8 mouse cellular contexts compared by ENCODE assay signal in genomic region chr8:116978631-116979256, GRCm38 (mm10). TPM values are rescaled to one million over a fixed set of nuclear protein-coding genes. Genes with fewer than 3 reads are reported as not detected.
DNase-seq lines count a peak whose midpoint lies in the region; ATAC-seq and TF ChIP-seq lines count a peak whose summit lies in the region.

1700030J22Rik (minus strand) TSS chr8:116978959.

- peak; percentile 47 for TF ChIP-seq CTCF in heart, adult 2 months (IDR thresholded peaks at IDR 0.05)

- H3K9ac ChIP-seq in embryonic facial prominence, embryonic 14.5 days (ENCODE audit: low read depth, low read length), result peak within 1 kb of the TSS; percentile 57
- H3K9ac ChIP-seq in heart, adult 2 months (ENCODE audit: low read depth, low read length), result peak within 1 kb of the TSS; percentile 54
- H3K9ac ChIP-seq in limb, embryonic 13.5 days, result peak within 1 kb of the TSS; percentile 55
- H3K9ac ChIP-seq in midbrain, embryonic 16.5 days (ENCODE audit: low read depth, low read length), result peak within 1 kb of the TSS; percentile 63

- ATAC-seq in embryonic facial prominence, embryonic 14.5 days (ENCODE audit: low read depth), result peak; percentile 98
- ATAC-seq in limb, embryonic 13.5 days (ENCODE audit: low FRiP score, low read depth), result peak; percentile 99
- ATAC-seq in midbrain, embryonic 16.5 days, result peak; percentile 99

- peak within 1 kb of the TSS; percentile 85 for H3K4me3 ChIP-seq in embryonic facial prominence, embryonic 14.5 days (ENCODE audit: low read depth, low read length)
- H3K4me3 ChIP-seq in heart, adult 2 months, result peak within 1 kb of the TSS; percentile 95
- peak within 1 kb of the TSS; percentile 71 for H3K4me3 ChIP-seq in limb, embryonic 13.5 days
- H3K4me3 ChIP-seq in midbrain, embryonic 16.5 days (ENCODE audit: low read depth, low read length), result peak within 1 kb of the TSS; percentile 84

- under 1% methylated on average over 30 of the region's 46 CpGs for WGBS in embryonic facial prominence, embryonic 14.5 days
- WGBS in heart, adult 2 months, result under 1% methylated on average over 46 of the region's 46 CpGs
- WGBS in limb, embryonic 13.5 days, result under 1% methylated on average over 46 of the region's 46 CpGs
- WGBS in midbrain, embryonic 16.5 days, result under 1% methylated on average over 46 of the region's 46 CpGs

- TF ChIP-seq POLR2A in heart, adult 2 months (IDR thresholded peaks at IDR 0.05; ENCODE audit: insufficient read depth, low read depth, low read length), result no peak

- peaks cover 13% of the 10 kb centered on the region for H3K36me3 ChIP-seq in embryonic facial prominence, embryonic 14.5 days (ENCODE audit: control insufficient read depth, insufficient read depth, low read length)
- no peaks in the 10 kb centered on the region for H3K36me3 ChIP-seq in heart, adult 2 months (ENCODE audit: control insufficient read depth, insufficient read depth, low read length)
- peaks cover 18% of the 10 kb centered on the region for H3K36me3 ChIP-seq in limb, embryonic 13.5 days
- 0 out of 2 replicates have a peak, but pooled peaks cover 5% of the 10 kb centered on the region for H3K36me3 ChIP-seq in midbrain, embryonic 16.5 days (ENCODE audit: control insufficient read depth, insufficient read depth, low read length)

- intact Hi-C loops in heart, adult 2 months (cut with DNase I), result loop anchor here (1.0 to 5.0 kb wide), 3 partner anchors 35 to 179 kb away; partner anchors contain the start of genes Atmin, Cenpn, Cmc2 and Gan

- H3K79me2 ChIP-seq in heart, adult 2 months (replicated peaks; ENCODE audit: control insufficient read depth, insufficient read depth, low read length), result no peaks in the 10 kb centered on the region

- TF ChIP-seq EP300 in heart, adult 2 months (IDR thresholded peaks at IDR 0.05; ENCODE audit: insufficient read depth, low read depth, low read length), result no peak

- peak within 1 kb of the TSS; percentile 59; the same call in 1 of the 2 replicates for H3K27ac ChIP-seq in embryonic facial prominence, embryonic 14.5 days (replicated peaks; ENCODE audit: low read depth, low read length)
- H3K27ac ChIP-seq in heart, adult 2 months, result peak within 1 kb of the TSS; percentile 73
- H3K27ac ChIP-seq in limb, embryonic 13.5 days, result no peak within 1 kb of the TSS
- H3K27ac ChIP-seq in midbrain, embryonic 16.5 days (ENCODE audit: low read length), result peak within 1 kb of the TSS; percentile 72

- no peaks in the 10 kb centered on the region for H3K27me3 ChIP-seq in embryonic facial prominence, embryonic 14.5 days (replicated peaks; ENCODE audit: control insufficient read depth, insufficient read depth, low read length)
- H3K27me3 ChIP-seq in heart, adult 2 months (ENCODE audit: control insufficient read depth, insufficient read depth, low read length), result no peaks in the 10 kb centered on the region
- H3K27me3 ChIP-seq in limb, embryonic 13.5 days, result no peaks in the 10 kb centered on the region
- H3K27me3 ChIP-seq in midbrain, embryonic 16.5 days (ENCODE audit: control insufficient read depth, insufficient read depth, low read depth, low read length), result no peaks in the 10 kb centered on the region

- H3K9me3 ChIP-seq in embryonic facial prominence, embryonic 14.5 days (ENCODE audit: control insufficient read depth, low read length), result no peaks in the 10 kb centered on the region
- H3K9me3 ChIP-seq in limb, embryonic 13.5 days, result no peaks in the 10 kb centered on the region
- H3K9me3 ChIP-seq in midbrain, embryonic 16.5 days (replicated peaks; ENCODE audit: control insufficient read depth, low read length, poor library complexity, severe bottlenecking), result no peaks in the 10 kb centered on the region

- H3K4me2 ChIP-seq in embryonic facial prominence, embryonic 14.5 days (ENCODE audit: low read depth, low read length), result peak within 1 kb of the TSS; percentile 92
- peak within 1 kb of the TSS; percentile 77 for H3K4me2 ChIP-seq in limb, embryonic 13.5 days (replicated peaks)
- H3K4me2 ChIP-seq in midbrain, embryonic 16.5 days (ENCODE audit: low read length), result peak within 1 kb of the TSS; percentile 87

- peaks cover 4% of the 10 kb centered on the region; the same call in 1 of the 2 replicates for H3K4me1 ChIP-seq in embryonic facial prominence, embryonic 14.5 days (ENCODE audit: control insufficient read depth, insufficient read depth, low read length)
- H3K4me1 ChIP-seq in heart, adult 2 months (ENCODE audit: control insufficient read depth, insufficient read depth, low read length), result peaks cover 3% of the 10 kb centered on the region; the same call in 1 of the 2 replicates
- H3K4me1 ChIP-seq in limb, embryonic 13.5 days, result peaks cover 17% of the 10 kb centered on the region
- peaks cover 6% of the 10 kb centered on the region for H3K4me1 ChIP-seq in midbrain, embryonic 16.5 days (ENCODE audit: control insufficient read depth, insufficient read depth, low read length)

- DNase-seq in 3T3-L1 (ENCODE audit: low read depth, low spot score), result peak; percentile 99
- DNase-seq in adrenal gland, postnatal 4 days (ENCODE audit: low spot score in 2 of 2), result peak; percentile 89 to 96
- peak; percentile 99 for DNase-seq in embryonic facial prominence, embryonic 14.5 days (ENCODE audit: low spot score)
- DNase-seq in heart, adult 2 months, result peak; percentile 98 to 99
- DNase-seq in kidney, adult 8-10 months, result peak; percentile 98
- peak; percentile 95 to 99 for DNase-seq in spleen, postnatal 10 days (ENCODE audit: low spot score in 2 of 2)

RNA-seq across cellular contexts. Expression of gene 1700030J22Rik, which starts in this region (rescaled TPM):
- total RNA-seq in adrenal gland, postnatal 4 days (2021), result 1 to 10 TPM in 1 of 2 experiments, under 1 TPM in 1; 0.96 to 1.5 TPM
- polyA plus RNA-seq in embryonic facial prominence, embryonic 14.5 days (2014; fragmentation: Nextera tagmentation; extraction: Ambion mirVana), result 1.2 and 2.4 TPM in 2 replicates
- total RNA-seq in heart, adult 2 months (2021), result under 1 TPM; 0.44 to 0.68 TPM
- 0.35 and 0.41 TPM in 2 replicates for polyA plus RNA-seq in heart, adult 2 months (2012; rRNA removed)
- 2.0 and 2.6 TPM in 2 replicates for polyA plus RNA-seq in limb, embryonic 13.5 days (2015; fragmentation: Nextera tagmentation; extraction: Ambion mirVana)
- 9.6 and 11.3 TPM in 2 replicates for polyA plus RNA-seq in midbrain, embryonic 16.5 days (2015; fragmentation: Nextera tagmentation; extraction: Ambion mirVana)

Comparison
In these comparisons a context has a peak if more than half of its experiments do, and no peak if none do; other contexts are left out.
1. Peak in DNase-seq, H3K4me3 ChIP-seq, H3K27ac ChIP-seq and H3K9ac ChIP-seq in heart, adult 2 months; RNA of the gene not detected or under 1 TPM.